ENCODE assay signal across 11 mouse cellular contexts in the genomic region with DNA sequence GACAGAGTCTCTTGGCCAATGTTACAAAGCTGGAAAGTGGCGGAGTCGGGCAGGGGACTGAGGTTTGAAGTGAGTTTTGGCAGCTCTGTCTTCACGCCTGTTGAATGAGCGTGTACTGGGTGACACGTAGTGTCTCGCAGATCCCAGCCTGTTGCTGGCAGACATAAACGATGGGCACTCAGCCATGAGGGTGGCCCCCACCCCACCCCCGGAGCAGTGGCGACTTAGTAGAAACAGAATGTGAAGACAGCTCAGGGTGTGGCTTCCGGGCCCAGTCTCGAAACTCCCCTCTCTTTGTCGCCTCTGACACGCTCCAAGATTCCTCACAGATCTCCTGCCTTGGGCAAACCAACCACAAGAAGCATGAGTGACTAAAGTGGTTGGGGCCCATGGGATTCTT. TPM values are rescaled to one million over a fixed set of nuclear protein-coding genes. Genes with fewer than 3 reads are reported as not detected.
DNase-seq lines count a peak whose midpoint lies in the region; ATAC-seq and TF ChIP-seq lines count a peak whose summit lies in the region.
"Had no signal": no experiment of that assay in that cellular context is flagged by ENCODE, and none has a peak within 500 bp of the region (broad histone marks: within the 10 kb centered on the region; RNA-seq: fewer than 3 reads in every experiment).

No protein-coding gene starts in this region.

- H3K27me3 ChIP-seq in lung, embryonic 16.5 days (ENCODE audit: control insufficient read depth, insufficient read depth, low read depth, low read length): no peaks in the 10 kb centered on the region; the same call in 1 of the 2 replicates
- no peaks in the 10 kb centered on the region for H3K27me3 ChIP-seq in neural tube, embryonic 15.5 days (replicated peaks)
- H3K27me3 ChIP-seq in cerebellum, adult 2 months (ENCODE audit: control insufficient read depth, insufficient read depth, low read length): no peaks in the 10 kb centered on the region
- H3K27me3 ChIP-seq: neural tube, embryonic 12.5 days had no signal

- no peak overlapping the region for H3K9ac ChIP-seq in lung, embryonic 16.5 days (ENCODE audit: low read length)
- no peak overlapping the region for H3K9ac ChIP-seq in neural tube, embryonic 15.5 days (replicated peaks)
- H3K9ac ChIP-seq: neural tube, embryonic 12.5 days had no signal

- H3K4me1 ChIP-seq in lung, embryonic 16.5 days (replicated peaks; ENCODE audit: control insufficient read depth, insufficient read depth, low read length): peaks cover 6% of the 10 kb centered on the region
- H3K4me1 ChIP-seq in neural tube, embryonic 15.5 days: peaks cover 17% of the 10 kb centered on the region
- H3K4me1 ChIP-seq in cerebellum, adult 2 months (ENCODE audit: control insufficient read depth, insufficient read depth, low read length): peaks cover 27% of the 10 kb centered on the region

- peak; percentile 66 for DNase-seq in gastrocnemius, adult 18-20 months (ENCODE audit: low spot score)
- DNase-seq in gastrocnemius, postnatal 4 days (ENCODE audit: low spot score in 2 of 2): no peak
- DNase-seq in Muller cell, postnatal 12 days (ENCODE audit: inconsistent ontology term): peak; percentile 52
- peak; percentile 53 to 72 for DNase-seq in heart, adult 9 months (ENCODE audit: low spot score in 2 of 2)
- no peak for DNase-seq in embryo, embryonic 10 days (ENCODE audit: low spot score)
- no peak for DNase-seq in cerebellum, adult 2 months
- DNase-seq: cerebellum, adult 9-11 months had no signal

- 50% methylated on average over 13 of the region's 13 CpGs for WGBS in lung, embryonic 16.5 days
- 59% methylated on average over 13 of the region's 13 CpGs for WGBS in neural tube, embryonic 15.5 days
- WGBS in cerebellum, adult 2 months: 52% methylated on average over 13 of the region's 13 CpGs

- no peak for TF ChIP-seq POLR2A in cerebellum, adult 2 months (IDR thresholded peaks at IDR 0.05; ENCODE audit: borderline replicate concordance, insufficient read depth, low read length)

- H3K4me2 ChIP-seq in lung, embryonic 16.5 days (ENCODE audit: low read depth, low read length): no peak overlapping the region
- no peak overlapping the region for H3K4me2 ChIP-seq in neural tube, embryonic 15.5 days
- H3K4me2 ChIP-seq: neural tube, embryonic 12.5 days had no signal

- no peak overlapping the region for H3K27ac ChIP-seq in lung, embryonic 16.5 days (ENCODE audit: low read length)
- no peak overlapping the region for H3K27ac ChIP-seq in neural tube, embryonic 15.5 days (replicated peaks)
- H3K27ac ChIP-seq in cerebellum, adult 2 months (ENCODE audit: insufficient read depth, low read length): no peak overlapping the region
- H3K27ac ChIP-seq: layer of hippocampus, adult 2 months; neural tube, embryonic 12.5 days had no signal

- H3K9me3 ChIP-seq in lung, embryonic 16.5 days (ENCODE audit: control insufficient read depth, low read length): no peaks in the 10 kb centered on the region
- H3K9me3 ChIP-seq in neural tube, embryonic 15.5 days (replicated peaks): no peaks in the 10 kb centered on the region
- H3K9me3 ChIP-seq: neural tube, embryonic 12.5 days had no signal

- no peaks in the 10 kb centered on the region for H3K36me3 ChIP-seq in lung, embryonic 16.5 days (ENCODE audit: control insufficient read depth, insufficient read depth, low read length)
- no peaks in the 10 kb centered on the region for H3K36me3 ChIP-seq in neural tube, embryonic 15.5 days
- H3K36me3 ChIP-seq: neural tube, embryonic 12.5 days had no signal

- no peak overlapping the region for H3K4me3 ChIP-seq in lung, embryonic 16.5 days (ENCODE audit: low read length)
- H3K4me3 ChIP-seq in neural tube, embryonic 15.5 days (replicated peaks): no peak overlapping the region
- no peak overlapping the region for H3K4me3 ChIP-seq in cerebellum, adult 2 months (replicated peaks; ENCODE audit: insufficient read depth, low read depth, low read length)
- H3K4me3 ChIP-seq: layer of hippocampus, adult 2 months; neural tube, embryonic 12.5 days had no signal

- ATAC-seq in lung, embryonic 16.5 days (ENCODE audit: low read depth): peak; percentile 21; the same call in 1 of the 2 replicates
- no peak for ATAC-seq in neural tube, embryonic 15.5 days (ENCODE audit: low FRiP score)

- TF ChIP-seq CTCF in cerebellum, adult 2 months (IDR thresholded peaks at IDR 0.05; ENCODE audit: borderline replicate concordance, insufficient read depth, low read depth, low read length): no peak

RNA-seq across cellular contexts. Expression of gene Ece1, which starts 45.9 kb away (rescaled TPM):
- total RNA-seq in gastrocnemius, adult 18-20 months (2021): 10 to 100 TPM; 65.0 to 78.0 TPM
- 10 to 100 TPM; 64.1 to 73.4 TPM for total RNA-seq in gastrocnemius, postnatal 4 days (2021)
- polyA plus RNA-seq in lung, embryonic 16.5 days (2015; fragmentation: Nextera tagmentation; extraction: Ambion mirVana): 48.1 and 53.8 TPM in 2 replicates
- polyA plus RNA-seq in neural tube, embryonic 15.5 days (2015; fragmentation: Nextera tagmentation; extraction: Ambion mirVana): 23.0 TPM in 2 replicates
- 48.5 and 72.4 TPM in 2 replicates for polyA plus RNA-seq in cerebellum, adult 2 months (2012; rRNA removed)

Comparison
In these comparisons a context has a peak if more than half of its experiments do, and no peak if none do; other contexts are left out.
1. DNase-seq: peak in gastrocnemius, adult 18-20 months (single experiment), Muller cell, postnatal 12 days (single experiment) and heart, adult 9 months (2 of 2); none in gastrocnemius, postnatal 4 days (0 of 2), embryo, embryonic 10 days (single experiment) and cerebellum, adult 2 months (0 of 2).